Mouse (Mus musculus): Measurements from ENCODE around the gene Map1s. TPM values are rescaled to one million over a fixed set of nuclear protein-coding genes. Genes with fewer than 3 reads are reported as not detected.
A peak's percentile ranks its signal among the peaks of the same experiment; 100 is the strongest.
"Not testable (repeated sequence)": the region's sequence is repeated elsewhere in the genome, so short reads cannot be mapped to it uniquely, and the experiment has no call there.

The Map1s gene
- total and polyA plus RNA-seq, 3 experiments = 30.7 to 100 (median 35.6) TPM

- no peak for DNase-seq
These were observed 27.6 kb upstream of the Map1s start for GRCm38 (mm10) chr8:70878178-70878577.

- no peak for DNase-seq
These were observed 26.2 kb upstream of the Map1s start for GRCm38 (mm10) chr8:70879500-70879899.

GRCm38 (mm10) chr8:70880126-70880525, 25.6 kb upstream of the Map1s start:
- peak; percentile 55 for DNase-seq

GRCm38 (mm10) chr8:70880546-70880945, 25.2 kb upstream of the Map1s start:
- DNase-seq = no peak

GRCm38 (mm10) chr8:70884186-70884585, 21.5 kb upstream of the Map1s start:
- no peak for DNase-seq

GRCm38 (mm10) chr8:70884683-70885082, 21.0 kb upstream of the Map1s start:
- DNase-seq = no peak

- DNase-seq = no peak
These were observed 20.1 kb upstream of the Map1s start for GRCm38 (mm10) chr8:70885612-70886011.

GRCm38 (mm10) chr8:70887669-70888068, 18.1 kb upstream of the Map1s start:
- no peak for DNase-seq

- no peak for DNase-seq
These were observed 15.1 kb upstream of the Map1s start for GRCm38 (mm10) chr8:70890656-70891055.

- DNase-seq = no peak
These were observed 14.4 kb upstream of the Map1s start for GRCm38 (mm10) chr8:70891356-70891755.

GRCm38 (mm10) chr8:70892022-70892895, 13.5 kb upstream of the Map1s start, which contains the start of gene Slc5a5:
Slc5a5 (minus strand) TSS chr8:70892757.
- DNase-seq = no peak

GRCm38 (mm10) chr8:70892896-70893655, 12.7 kb upstream of the Map1s start:
- DNase-seq = no peak

GRCm38 (mm10) chr8:70893656-70894384, 11.9 kb upstream of the Map1s start:
- peak; percentile 70 for DNase-seq

- DNase-seq = no peak
These were observed 11.4 kb upstream of the Map1s start for GRCm38 (mm10) chr8:70894385-70894720.

- no peak for DNase-seq
These were observed 10.8 kb upstream of the Map1s start for GRCm38 (mm10) chr8:70894771-70895545.

- not testable (repeated sequence) for DNase-seq
These were observed 10.0 kb upstream of the Map1s start for GRCm38 (mm10) chr8:70895571-70896259.

- no peak for DNase-seq
These were observed 9.3 kb upstream of the Map1s start for GRCm38 (mm10) chr8:70896316-70897020.

GRCm38 (mm10) chr8:70897021-70897680, 8.6 kb upstream of the Map1s start, which contains the start of gene Rpl18a:
Rpl18a (minus strand) TSS chr8:70897412.
- peak; percentile 96 for DNase-seq

GRCm38 (mm10) chr8:70897681-70898413, 7.9 kb upstream of the Map1s start:
- DNase-seq = peak; percentile 87
